Mouse (Mus musculus): ENCODE results near the gene Gm21317. TPM values are rescaled to one million over a fixed set of nuclear protein-coding genes. Genes with fewer than 3 reads are reported as not detected.
"Not testable (repeated sequence)": the region's sequence is repeated elsewhere in the genome, so short reads cannot be mapped to it uniquely, and the experiment has no call there.

Gm21317 gene
- not detected for total RNA-seq (2022)

GRCm38 (mm10) chrY:82224927-82225326, at the start of gene Gm21317:
TSS of gene Gm21317 (plus strand) at chrY:82225227.
- DNase-seq (ENCODE audit: low spot score in 2 of 2), result not testable (repeated sequence)

Measured in layer of hippocampus, adult 8-10 months (tissue).